Mouse (Mus musculus) heart, postnatal 25 days (tissue): ENCODE data around the gene Il1f9. TPM values are rescaled to one million over a fixed set of nuclear protein-coding genes. Genes with fewer than 3 reads are reported as not detected.
"Not testable (repeated sequence)": the region's sequence is repeated elsewhere in the genome, so short reads cannot be mapped to it uniquely, and the experiment has no call there.

Source experiments
- DNase-seq: peaks from one replicate; pipeline ENCODE4 v3.0.0; 2022; ENCODE audit warnings: low spot score
- intact Hi-C: fragments of 180-260 bp; cut with DNase I; formaldehyde crosslinking; loops from one replicate; pipeline ENCODE4 v1.15.1; 2025
- total RNA-seq, 2 experiments: library from RNA; stranded (reverse); gene quantifications; 2 replicates each; pipeline ENCODE4 v1.2.3; 2021

Il1f9 gene
- not detected for total RNA-seq

- no peak for DNase-seq
- intact Hi-C loops: no loop called here
These were observed at the start of gene Il1f9 for GRCm38 (mm10) chr2:24186176-24186575. Gene Il1f9, plus strand, starts transcription at chr2:24186476.

- intact Hi-C loops: no loop called here
- DNase-seq: no peak
These were observed 33.4 kb upstream of the Il1f9 start, which contains the start of gene Il1f8 for GRCm38 (mm10) chr2:24152861-24153260. Gene Il1f8, plus strand, starts transcription at chr2:24153161.

DNA sequence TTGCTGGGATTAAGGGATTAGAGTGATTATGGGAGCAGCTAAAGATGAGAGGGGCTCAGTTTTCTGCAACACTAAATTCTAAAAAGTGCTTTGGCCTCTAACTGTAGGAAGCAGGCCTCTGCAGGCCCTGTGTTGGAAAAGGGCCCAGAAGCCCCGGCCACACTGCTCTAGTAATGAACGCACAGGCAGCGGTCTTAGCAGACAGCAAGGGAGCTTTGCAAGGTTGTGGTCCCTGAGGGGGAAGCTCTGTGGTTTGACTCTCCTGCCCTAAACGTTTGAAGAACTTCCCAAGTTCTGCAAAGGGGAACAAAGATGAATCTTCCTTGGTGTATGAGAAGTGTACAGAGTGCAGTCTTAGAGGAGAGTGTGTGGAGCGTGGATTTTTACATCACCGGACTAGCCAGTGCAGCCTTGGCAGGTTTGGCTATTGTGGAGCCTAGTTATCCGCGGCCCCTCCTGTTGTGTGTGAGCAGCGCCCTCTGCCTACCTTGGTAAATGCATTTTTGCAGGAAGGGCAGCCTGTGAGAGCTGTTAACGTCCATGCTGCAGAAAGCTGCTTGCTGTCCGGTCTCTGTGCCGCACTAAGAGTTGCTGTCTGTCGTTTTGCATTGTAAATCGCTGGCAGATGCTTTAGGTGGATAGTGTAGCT is 4.5 kb upstream of the Il1f9 start:
- DNase-seq, intact Hi-C loops: not testable (repeated sequence)

DNA sequence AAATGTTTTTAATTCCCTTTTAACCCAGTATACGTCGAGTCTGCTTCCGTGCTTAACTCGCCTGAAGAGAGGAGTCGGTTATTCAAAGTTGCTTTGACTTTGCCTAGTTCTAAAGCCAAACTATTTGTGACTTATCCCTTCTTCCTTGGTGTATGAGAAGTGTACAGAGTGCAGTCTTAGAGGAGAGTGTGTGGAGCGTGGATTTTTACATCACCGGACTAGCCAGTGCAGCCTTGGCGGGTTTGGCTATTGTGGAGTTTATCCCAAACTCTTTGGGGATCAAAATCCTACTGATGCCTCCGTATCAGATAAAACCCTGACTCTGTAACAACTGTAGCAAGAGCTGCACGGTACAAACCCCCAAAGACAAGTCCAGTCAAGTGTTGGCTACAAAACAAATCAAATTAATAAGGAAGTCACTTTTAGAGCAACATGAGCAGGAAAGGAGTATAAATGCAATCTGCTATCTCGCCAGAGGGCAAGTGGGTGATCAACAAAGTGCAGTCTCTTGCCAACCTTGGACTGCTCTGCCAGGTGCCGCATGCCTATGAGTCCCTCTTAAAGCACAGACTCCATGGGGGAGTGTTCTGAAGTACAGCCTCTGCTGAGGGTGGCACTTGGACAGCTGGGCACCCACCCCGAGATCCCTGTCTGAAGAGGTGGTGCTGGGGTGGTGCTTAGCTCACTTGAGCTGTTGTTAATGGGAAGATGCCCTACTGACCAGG is 3.7 kb upstream of the Il1f9 start:
- intact Hi-C loops, DNase-seq: not testable (repeated sequence)

DNA sequence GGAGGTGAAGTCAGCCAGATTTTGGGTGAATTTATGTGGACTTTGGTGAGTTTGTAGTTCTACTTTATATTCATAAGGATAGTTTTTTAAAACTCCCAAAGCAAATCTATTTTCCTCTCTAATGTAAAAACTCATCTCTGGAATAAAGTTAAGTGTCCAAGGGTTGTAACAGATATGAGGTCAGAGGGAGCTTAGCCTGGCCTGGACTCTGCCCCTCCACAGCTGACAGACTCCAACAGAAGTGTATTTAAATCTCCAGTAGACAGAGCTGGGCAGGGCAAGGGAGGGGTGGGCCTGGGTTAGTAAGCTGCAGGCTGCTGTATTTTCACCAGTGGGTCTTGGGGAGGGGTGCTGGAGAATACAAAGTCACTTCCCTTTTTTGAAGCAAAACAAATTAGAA is 2.2 kb upstream of the Il1f9 start:
- intact Hi-C loops, DNase-seq: not testable (repeated sequence)

- intact Hi-C loops: no loop called here
These were observed 1.3 kb downstream of the Il1f9 start for GRCm38 (mm10) chr2:24187585-24187984.

GRCm38 (mm10) chr2:24188189-24188588 is 1.9 kb downstream of the Il1f9 start:
- intact Hi-C loops: no loop called here
- DNase-seq: no peak

More at GRCm38 (mm10) chr2:24187585-24187984, 1.3 kb downstream of the Il1f9 start:
- DNase-seq: no peak

- no peak for DNase-seq
- intact Hi-C loops: no loop called here
These were observed 28.8 kb downstream of the Il1f9 start, which contains the start of gene Il1f6 for GRCm38 (mm10) chr2:24215118-24215517. Gene Il1f6, plus strand, starts transcription at chr2:24215418.

GRCm38 (mm10) chr2:24227191-24227590 is 40.9 kb downstream of the Il1f9 start:
- DNase-seq: no peak
- intact Hi-C loops: no loop called here

Other genes starting within 250 kb of the Il1f9 start
- gene Hnmt, start 137.1 kb upstream of the Il1f9 start, total RNA-seq: 10 to 100 TPM; 11.7 to 14.6 TPM
- not detected for gene Tbpl2, start 89.9 kb upstream of the Il1f9 start, total RNA-seq
- gene Il1f8, start 33.3 kb upstream of the Il1f9 start, total RNA-seq: not detected
- gene Il1f6, start 28.9 kb downstream of the Il1f9 start, total RNA-seq: not detected
- not detected for gene Il1f5, start 90.5 kb downstream of the Il1f9 start, total RNA-seq
- not detected for gene Il1f10, start 104.7 kb downstream of the Il1f9 start, total RNA-seq
- not detected for gene Il1rn, start 150.4 kb downstream of the Il1f9 start, total RNA-seq
- gene Psd4, start 181.1 kb downstream of the Il1f9 start, total RNA-seq: 1 to 10 TPM; 1.1 to 1.2 TPM